Mouse (Mus musculus): ENCODE measurements around the gene Fjx1. TPM values are rescaled to one million over a fixed set of nuclear protein-coding genes. Genes with fewer than 3 reads are reported as not detected.
A peak's percentile ranks its signal among the peaks of the same experiment; 100 is the strongest.

Fjx1 gene
- polyA plus RNA-seq (2015; fragmentation: Nextera tagmentation; extraction: Ambion mirVana): 0.18 and 0.20 TPM in 2 replicates

DNA sequence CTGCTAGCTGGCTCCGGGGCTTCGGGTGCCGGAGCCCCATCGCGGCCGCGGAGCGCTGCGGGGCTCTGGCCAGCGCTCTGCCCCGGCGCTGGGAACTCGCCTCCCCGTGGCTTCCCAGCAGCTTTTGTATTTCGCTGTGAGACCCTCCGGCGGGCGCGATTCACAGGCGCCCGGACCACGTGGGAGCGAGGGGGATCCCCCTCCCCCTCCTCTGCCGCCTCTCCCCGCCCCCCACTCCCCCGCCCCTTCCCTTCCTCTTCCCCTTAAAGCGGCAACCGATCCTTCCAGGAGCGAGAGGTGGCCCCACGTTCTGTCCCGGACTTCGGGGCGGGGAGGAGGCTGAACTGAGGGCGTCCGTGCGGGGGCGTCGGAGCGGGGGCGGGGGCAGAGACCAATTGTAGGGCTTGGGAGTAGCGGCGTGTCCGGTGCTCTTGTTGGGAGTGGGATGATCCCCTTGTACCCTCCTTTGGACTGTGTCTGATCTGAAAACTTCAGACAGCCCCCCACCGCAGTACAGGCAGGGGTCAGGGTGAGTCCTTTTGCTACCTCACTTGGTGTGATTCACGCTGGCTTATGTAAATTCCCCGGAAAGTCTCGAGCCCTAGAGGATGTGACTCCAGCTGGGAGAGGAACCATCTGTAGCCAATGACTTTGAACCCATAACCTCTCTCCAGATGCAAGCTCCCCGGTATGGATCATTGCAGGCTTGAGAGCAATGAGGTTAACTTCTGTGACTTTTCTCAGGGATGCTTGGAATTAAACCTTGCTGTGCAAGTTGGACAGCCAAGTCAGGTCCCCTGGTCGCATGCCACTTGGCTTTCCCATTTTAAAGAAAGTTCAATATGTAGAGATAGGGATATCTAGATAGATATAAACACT, at the start of gene Fjx1:
Fjx1 (minus strand) TSS at position 829 of the 879 bp plus-strand sequence.
- Histone ChIP-seq H3K4me3 (ENCODE audit: low read depth, low read length) (peak within 1 kb of the TSS; percentile 59), H3K9me3 (replicated peaks; ENCODE audit: control insufficient read depth, low read length) (no peaks in the 10 kb centered on the region), H3K4me2 (ENCODE audit: low read depth, low read length) (peak within 1 kb of the TSS; percentile 73), H3K36me3 (ENCODE audit: control insufficient read depth, insufficient read depth) (no peaks in the 10 kb centered on the region), H3K9ac (ENCODE audit: low read depth, low read length) (peak within 1 kb of the TSS; percentile 28; the same call in 1 of the 2 replicates), H3K27ac (ENCODE audit: low read length) (no peak within 1 kb of the TSS), H3K27me3 (ENCODE audit: control insufficient read depth, insufficient read depth, low read depth, low read length) (peaks cover 41% of the 10 kb centered on the region), H3K4me1 (ENCODE audit: control insufficient read depth, low read depth, low read length) (no peaks in the 10 kb centered on the region; the same call in none of the 2 replicates)
- under 1% methylated on average over 41 of the region's 49 CpGs for WGBS (ENCODE audit: insufficient replicate concordance)
- ATAC-seq (ENCODE audit: low read depth): 0 out of 2 replicates have a peak, but pooled peaks have one; percentile 27

- no peaks in the 10 kb centered on the region for H3K9me3 ChIP-seq (replicated peaks; ENCODE audit: control insufficient read depth, low read length)
- no peak for ATAC-seq (ENCODE audit: low read depth)
- no peak overlapping the region for H3K9ac ChIP-seq (ENCODE audit: low read depth, low read length)
- H3K27me3 ChIP-seq (ENCODE audit: control insufficient read depth, insufficient read depth, low read depth, low read length): no peaks in the 10 kb centered on the region
- H3K4me2 ChIP-seq (ENCODE audit: low read depth, low read length): no peak overlapping the region
- H3K27ac ChIP-seq (ENCODE audit: low read length): no peak overlapping the region
- no peak overlapping the region for H3K4me3 ChIP-seq (ENCODE audit: low read depth, low read length)
- H3K4me1 ChIP-seq (ENCODE audit: control insufficient read depth, low read depth, low read length): no peaks in the 10 kb centered on the region
- H3K36me3 ChIP-seq (ENCODE audit: control insufficient read depth, insufficient read depth): no peaks in the 10 kb centered on the region
- WGBS (ENCODE audit: insufficient replicate concordance): 22% methylated on average over 4 of the region's 4 CpGs
Measured at GRCm38 (mm10) chr2:102500001-102500689, 47.8 kb upstream of the Fjx1 start.

DNA sequence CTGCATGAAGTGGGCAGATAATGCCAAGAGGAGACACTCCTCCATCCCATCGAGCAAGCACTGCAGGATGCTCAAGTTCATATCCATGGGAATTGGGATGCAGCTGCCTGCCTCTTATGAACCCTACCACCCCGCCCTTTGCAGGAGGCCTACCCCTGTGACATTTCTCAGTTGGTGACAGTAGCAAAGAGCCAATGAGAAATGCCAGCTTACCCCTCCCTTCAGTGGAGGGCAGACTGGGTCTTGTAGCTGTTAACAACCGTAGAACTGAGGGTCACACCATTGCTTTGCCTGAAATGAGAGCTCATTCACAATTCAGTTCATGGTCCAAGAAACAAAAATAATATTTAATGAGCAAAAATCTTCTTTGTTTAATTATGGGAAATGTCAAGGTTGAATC, 28.4 kb upstream of the Fjx1 start:
- Histone ChIP-seq H3K9me3 (replicated peaks; ENCODE audit: control insufficient read depth, low read length) (no peaks in the 10 kb centered on the region), H3K36me3 (ENCODE audit: control insufficient read depth, insufficient read depth) (no peaks in the 10 kb centered on the region), H3K4me3 (ENCODE audit: low read depth, low read length) (no peak overlapping the region), H3K27me3 (ENCODE audit: control insufficient read depth, insufficient read depth, low read depth, low read length) (no peaks in the 10 kb centered on the region), H3K4me1 (ENCODE audit: control insufficient read depth, low read depth, low read length) (no peaks in the 10 kb centered on the region), H3K4me2 (ENCODE audit: low read depth, low read length) (no peak overlapping the region), H3K9ac (ENCODE audit: low read depth, low read length) (no peak overlapping the region), H3K27ac (ENCODE audit: low read length) (no peak overlapping the region)
- no peak for ATAC-seq (ENCODE audit: low read depth)
- 53% methylated on average over 3 of the region's 3 CpGs for WGBS (ENCODE audit: insufficient replicate concordance)

GRCm38 (mm10) chr2:102476101-102476500, 23.8 kb upstream of the Fjx1 start:
- no peaks in the 10 kb centered on the region for H3K27me3 ChIP-seq (ENCODE audit: control insufficient read depth, insufficient read depth, low read depth, low read length)
- H3K27ac ChIP-seq (ENCODE audit: low read length): no peak overlapping the region
- no peak overlapping the region for H3K4me3 ChIP-seq (ENCODE audit: low read depth, low read length)
- no peaks in the 10 kb centered on the region for H3K9me3 ChIP-seq (replicated peaks; ENCODE audit: control insufficient read depth, low read length)
- no peak overlapping the region for H3K9ac ChIP-seq (ENCODE audit: low read depth, low read length)
- H3K36me3 ChIP-seq (ENCODE audit: control insufficient read depth, insufficient read depth): no peaks in the 10 kb centered on the region
- H3K4me1 ChIP-seq (ENCODE audit: control insufficient read depth, low read depth, low read length): no peaks in the 10 kb centered on the region
- no peak for ATAC-seq (ENCODE audit: low read depth)
- H3K4me2 ChIP-seq (ENCODE audit: low read depth, low read length): no peak overlapping the region
- WGBS (ENCODE audit: insufficient replicate concordance): 76% methylated on average over 2 of the region's 2 CpGs

DNA sequence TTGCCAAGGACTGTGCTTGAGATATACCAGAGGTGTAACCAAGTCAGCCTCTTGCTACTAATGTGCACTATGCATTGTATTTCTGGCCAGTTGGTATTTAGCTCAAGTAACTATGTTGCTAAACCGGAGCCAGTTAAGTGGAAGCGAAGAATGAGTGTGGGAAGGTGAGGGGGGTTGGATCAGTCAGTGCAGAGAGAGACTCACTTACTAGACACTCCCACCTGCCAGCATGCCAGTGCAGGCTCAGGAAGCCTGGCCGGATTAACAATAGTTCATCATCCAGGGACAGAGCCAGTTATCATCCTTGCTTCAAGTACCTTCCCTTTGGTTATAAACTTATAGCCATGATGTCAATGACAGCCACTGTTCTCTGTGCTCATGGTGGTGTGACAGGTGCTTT, 16.3 kb upstream of the Fjx1 start:
- Histone ChIP-seq H3K27ac (ENCODE audit: low read length) (no peak overlapping the region), H3K9me3 (replicated peaks; ENCODE audit: control insufficient read depth, low read length) (no peaks in the 10 kb centered on the region), H3K4me3 (ENCODE audit: low read depth, low read length) (no peak overlapping the region), H3K4me1 (ENCODE audit: control insufficient read depth, low read depth, low read length) (no peaks in the 10 kb centered on the region), H3K36me3 (ENCODE audit: control insufficient read depth, insufficient read depth) (no peaks in the 10 kb centered on the region), H3K27me3 (ENCODE audit: control insufficient read depth, insufficient read depth, low read depth, low read length) (no peaks in the 10 kb centered on the region), H3K9ac (ENCODE audit: low read depth, low read length) (no peak overlapping the region), H3K4me2 (ENCODE audit: low read depth, low read length) (no peak overlapping the region)
- 71% methylated on average over 3 of the region's 3 CpGs for WGBS (ENCODE audit: insufficient replicate concordance)
- no peak for ATAC-seq (ENCODE audit: low read depth)

DNA sequence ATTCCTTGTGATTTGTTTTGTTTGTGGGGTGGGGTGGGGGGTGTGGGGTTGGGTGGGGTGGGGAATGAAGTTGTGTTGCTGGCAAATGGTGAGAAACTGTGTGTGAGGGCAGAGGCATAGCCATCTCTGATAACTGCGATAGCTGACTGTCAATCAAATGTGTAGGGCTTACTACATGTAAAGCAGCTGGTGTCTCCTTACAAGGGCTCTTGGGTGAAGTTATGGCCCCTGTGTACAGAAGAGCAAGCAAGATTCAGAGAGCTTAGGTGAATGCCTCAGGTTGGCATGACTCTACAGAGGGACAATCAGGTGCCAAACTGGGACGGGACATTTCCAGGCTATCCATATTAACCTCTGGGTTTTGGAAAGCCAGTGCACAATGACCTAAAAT, 12.0 kb upstream of the Fjx1 start:
- 69% methylated on average over 2 of the region's 2 CpGs for WGBS (ENCODE audit: insufficient replicate concordance)
- H3K27me3 ChIP-seq (ENCODE audit: control insufficient read depth, insufficient read depth, low read depth, low read length): no peaks in the 10 kb centered on the region
- no peak for ATAC-seq (ENCODE audit: low read depth)

DNA sequence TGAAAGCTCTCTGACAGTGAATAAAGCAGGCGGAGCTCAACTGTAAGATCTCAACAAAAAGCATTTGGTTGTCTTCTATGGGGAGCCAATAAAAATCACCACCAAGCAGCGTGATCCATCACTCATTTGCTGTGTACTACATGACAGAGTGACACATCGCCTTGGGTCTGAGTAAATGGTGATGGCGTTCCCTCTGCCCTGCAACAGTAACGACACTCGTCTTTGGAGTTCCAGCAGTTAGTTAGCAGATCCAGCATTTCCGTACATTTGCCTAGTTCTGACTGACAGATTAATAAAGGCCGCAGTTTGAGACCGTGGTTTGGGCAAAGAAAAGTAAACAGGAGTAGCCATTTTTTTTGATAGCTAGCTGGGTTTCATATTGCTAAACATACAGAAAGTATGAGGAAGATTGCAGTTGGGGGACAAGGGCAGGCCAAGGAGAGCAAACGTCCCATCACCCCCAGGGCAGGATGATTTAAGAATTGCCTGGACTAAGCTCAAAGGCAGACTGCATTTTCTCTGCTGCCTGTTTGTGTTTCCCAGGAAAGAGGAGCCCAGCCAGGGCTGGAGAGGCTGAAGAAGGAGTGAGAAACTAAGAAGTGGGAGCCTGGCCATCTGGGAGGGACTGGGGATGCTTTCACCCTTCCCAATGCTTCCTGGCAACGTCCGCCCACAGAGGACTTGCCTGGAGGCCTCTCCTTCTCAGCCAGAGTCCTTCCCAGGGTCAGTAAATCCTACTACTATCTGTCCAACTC, 11.5 kb upstream of the Fjx1 start:
- Histone ChIP-seq H3K4me2 (ENCODE audit: low read depth, low read length) (no peak overlapping the region), H3K9ac (ENCODE audit: low read depth, low read length) (no peak overlapping the region), H3K9me3 (replicated peaks; ENCODE audit: control insufficient read depth, low read length) (no peaks in the 10 kb centered on the region), H3K4me3 (ENCODE audit: low read depth, low read length) (no peak overlapping the region), H3K27me3 (ENCODE audit: control insufficient read depth, insufficient read depth, low read depth, low read length) (no peaks in the 10 kb centered on the region), H3K27ac (ENCODE audit: low read length) (no peak overlapping the region), H3K4me1 (ENCODE audit: control insufficient read depth, low read depth, low read length) (no peaks in the 10 kb centered on the region), H3K36me3 (ENCODE audit: control insufficient read depth, insufficient read depth) (no peaks in the 10 kb centered on the region)
- WGBS (ENCODE audit: insufficient replicate concordance): 61% methylated on average over 12 of the region's 12 CpGs
- ATAC-seq (ENCODE audit: low read depth): no peak

More for the DNA sequence above, 12.0 kb upstream of the Fjx1 start:
- H3K9ac ChIP-seq (ENCODE audit: low read depth, low read length): no peak overlapping the region
- no peaks in the 10 kb centered on the region for H3K36me3 ChIP-seq (ENCODE audit: control insufficient read depth, insufficient read depth)
- H3K4me3 ChIP-seq (ENCODE audit: low read depth, low read length): no peak overlapping the region
- H3K4me1 ChIP-seq (ENCODE audit: control insufficient read depth, low read depth, low read length): no peaks in the 10 kb centered on the region
- H3K9me3 ChIP-seq (replicated peaks; ENCODE audit: control insufficient read depth, low read length): no peaks in the 10 kb centered on the region
- no peak overlapping the region for H3K4me2 ChIP-seq (ENCODE audit: low read depth, low read length)
- no peak overlapping the region for H3K27ac ChIP-seq (ENCODE audit: low read length)

GRCm38 (mm10) chr2:102461491-102461890, 9.2 kb upstream of the Fjx1 start:
- H3K4me1 ChIP-seq (ENCODE audit: control insufficient read depth, low read depth, low read length): no peaks in the 10 kb centered on the region
- no peak overlapping the region for H3K27ac ChIP-seq (ENCODE audit: low read length)
- 58% methylated on average over 1 of the region's 1 CpGs for WGBS (ENCODE audit: insufficient replicate concordance)
- H3K4me2 ChIP-seq (ENCODE audit: low read depth, low read length): no peak overlapping the region
- no peaks in the 10 kb centered on the region for H3K27me3 ChIP-seq (ENCODE audit: control insufficient read depth, insufficient read depth, low read depth, low read length)
- no peak overlapping the region for H3K9ac ChIP-seq (ENCODE audit: low read depth, low read length)
- no peaks in the 10 kb centered on the region for H3K9me3 ChIP-seq (replicated peaks; ENCODE audit: control insufficient read depth, low read length)
- no peak for ATAC-seq (ENCODE audit: low read depth)
- no peaks in the 10 kb centered on the region for H3K36me3 ChIP-seq (ENCODE audit: control insufficient read depth, insufficient read depth)
- no peak overlapping the region for H3K4me3 ChIP-seq (ENCODE audit: low read depth, low read length)
